Mouse (Mus musculus): Measurements from ENCODE around the gene Kcnd3. TPM values are rescaled to one million over a fixed set of nuclear protein-coding genes. Genes with fewer than 3 reads are reported as not detected.

The Kcnd3 gene
- total and polyA plus RNA-seq, 3 experiments, result 8.4 to 11.8 (median 9.0) TPM

GRCm38 (mm10) chr3:105422391-105422790 is 29.7 kb upstream of the Kcnd3 start:
- Histone ChIP-seq H3K9ac (ENCODE audit: low read depth, low read length) (no peak overlapping the region), H3K27me3 (ENCODE audit: control insufficient read depth, insufficient read depth, low read length) (no peaks in the 10 kb centered on the region), H3K36me3 (ENCODE audit: control insufficient read depth, insufficient read depth, low read length) (no peaks in the 10 kb centered on the region), H3K27ac (no peak overlapping the region), H3K4me3 (no peak overlapping the region), H3K4me1 (ENCODE audit: control insufficient read depth, insufficient read depth, low read length) (no peaks in the 10 kb centered on the region), H3K79me2 (replicated peaks; ENCODE audit: control insufficient read depth, insufficient read depth, low read length) (no peaks in the 10 kb centered on the region)
- TF ChIP-seq POLR2A (IDR thresholded peaks at IDR 0.05; ENCODE audit: insufficient read depth, low read depth, low read length), result no peak
- TF ChIP-seq CTCF (IDR thresholded peaks at IDR 0.05), result peak; percentile 40
- no peak for TF ChIP-seq EP300 (IDR thresholded peaks at IDR 0.05; ENCODE audit: insufficient read depth, low read depth, low read length)
- intact Hi-C loops (cut with DNase I), result no loop called here
- no peak for DNase-seq

DNA sequence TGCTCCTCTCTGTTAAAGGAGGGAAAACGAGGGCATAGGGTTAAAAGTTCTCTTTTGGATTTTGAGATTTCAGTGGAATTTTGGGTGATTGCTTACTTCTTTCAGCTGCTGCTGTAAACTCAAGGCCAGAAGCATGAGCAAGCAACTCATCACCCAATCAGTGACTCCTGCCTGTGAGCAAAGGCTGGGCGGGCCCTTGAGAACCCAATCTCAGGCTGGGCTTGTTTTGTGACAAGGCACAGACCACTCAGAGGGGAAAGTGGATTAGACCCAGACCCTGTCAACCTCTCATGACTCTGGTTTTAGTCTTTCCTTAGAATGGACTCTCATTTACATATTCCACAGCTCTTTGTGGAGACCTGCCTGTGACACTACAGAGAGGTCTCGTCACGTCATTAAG is 28.7 kb upstream of the Kcnd3 start:
- WGBS, result 63% methylated on average over 4 of the region's 4 CpGs
- DNase-seq, result no peak
- Histone ChIP-seq H3K36me3 (ENCODE audit: control insufficient read depth, insufficient read depth, low read length) (no peaks in the 10 kb centered on the region), H3K27ac (no peak overlapping the region), H3K4me3 (no peak overlapping the region), H3K9ac (ENCODE audit: low read depth, low read length) (no peak overlapping the region), H3K4me1 (ENCODE audit: control insufficient read depth, insufficient read depth, low read length) (no peaks in the 10 kb centered on the region), H3K27me3 (ENCODE audit: control insufficient read depth, insufficient read depth, low read length) (no peaks in the 10 kb centered on the region), H3K79me2 (replicated peaks; ENCODE audit: control insufficient read depth, insufficient read depth, low read length) (no peaks in the 10 kb centered on the region)
- intact Hi-C loops (cut with DNase I), result no loop called here
- TF ChIP-seq POLR2A (IDR thresholded peaks at IDR 0.05; ENCODE audit: insufficient read depth, low read depth, low read length) (no peak), CTCF (IDR thresholded peaks at IDR 0.05) (no peak)

GRCm38 (mm10) chr3:105428586-105428985 is 23.5 kb upstream of the Kcnd3 start:
- H3K36me3 ChIP-seq (ENCODE audit: control insufficient read depth, insufficient read depth, low read length), result no peaks in the 10 kb centered on the region
- intact Hi-C loops (cut with DNase I), result no loop called here

GRCm38 (mm10) chr3:105436383-105436782 is 15.7 kb upstream of the Kcnd3 start:
- 33% methylated on average over 2 of the region's 2 CpGs for WGBS
- Histone ChIP-seq H3K36me3 (ENCODE audit: control insufficient read depth, insufficient read depth, low read length) (no peaks in the 10 kb centered on the region), H3K27me3 (ENCODE audit: control insufficient read depth, insufficient read depth, low read length) (no peaks in the 10 kb centered on the region), H3K79me2 (replicated peaks; ENCODE audit: control insufficient read depth, insufficient read depth, low read length) (no peaks in the 10 kb centered on the region), H3K4me3 (no peak overlapping the region), H3K4me1 (ENCODE audit: control insufficient read depth, insufficient read depth, low read length) (no peaks in the 10 kb centered on the region), H3K9ac (ENCODE audit: low read depth, low read length) (no peak overlapping the region), H3K27ac (no peak overlapping the region)
- intact Hi-C loops (cut with DNase I), result no loop called here
- no peak for TF ChIP-seq EP300 (IDR thresholded peaks at IDR 0.05; ENCODE audit: insufficient read depth, low read depth, low read length)
- TF ChIP-seq CTCF (IDR thresholded peaks at IDR 0.05), result no peak
- no peak for TF ChIP-seq POLR2A (IDR thresholded peaks at IDR 0.05; ENCODE audit: insufficient read depth, low read depth, low read length)
- DNase-seq, result no peak

More at GRCm38 (mm10) chr3:105428586-105428985, 23.5 kb upstream of the Kcnd3 start:
- H3K4me1 ChIP-seq (ENCODE audit: control insufficient read depth, insufficient read depth, low read length), result no peaks in the 10 kb centered on the region
- TF ChIP-seq CTCF (IDR thresholded peaks at IDR 0.05), result no peak
- no peak for TF ChIP-seq EP300 (IDR thresholded peaks at IDR 0.05; ENCODE audit: insufficient read depth, low read depth, low read length)
- no peak for TF ChIP-seq POLR2A (IDR thresholded peaks at IDR 0.05; ENCODE audit: insufficient read depth, low read depth, low read length)
- H3K27me3 ChIP-seq (ENCODE audit: control insufficient read depth, insufficient read depth, low read length), result no peaks in the 10 kb centered on the region
- no peak overlapping the region for H3K4me3 ChIP-seq
- no peak overlapping the region for H3K27ac ChIP-seq
- H3K79me2 ChIP-seq (replicated peaks; ENCODE audit: control insufficient read depth, insufficient read depth, low read length), result no peaks in the 10 kb centered on the region
- no peak for DNase-seq
- H3K9ac ChIP-seq (ENCODE audit: low read depth, low read length), result no peak overlapping the region

GRCm38 (mm10) chr3:105436971-105437370 is 15.2 kb upstream of the Kcnd3 start:
- no peak for DNase-seq
- no peak for TF ChIP-seq CTCF (IDR thresholded peaks at IDR 0.05)
- no peak for TF ChIP-seq POLR2A (IDR thresholded peaks at IDR 0.05; ENCODE audit: insufficient read depth, low read depth, low read length)
- no peak for TF ChIP-seq EP300 (IDR thresholded peaks at IDR 0.05; ENCODE audit: insufficient read depth, low read depth, low read length)
- Histone ChIP-seq H3K4me3 (no peak overlapping the region), H3K27ac (no peak overlapping the region), H3K79me2 (replicated peaks; ENCODE audit: control insufficient read depth, insufficient read depth, low read length) (no peaks in the 10 kb centered on the region), H3K27me3 (ENCODE audit: control insufficient read depth, insufficient read depth, low read length) (no peaks in the 10 kb centered on the region), H3K36me3 (ENCODE audit: control insufficient read depth, insufficient read depth, low read length) (no peaks in the 10 kb centered on the region), H3K4me1 (ENCODE audit: control insufficient read depth, insufficient read depth, low read length) (no peaks in the 10 kb centered on the region), H3K9ac (ENCODE audit: low read depth, low read length) (no peak overlapping the region)
- WGBS, result 78% methylated on average over 11 of the region's 11 CpGs
- intact Hi-C loops (cut with DNase I), result no loop called here

- H3K27me3 ChIP-seq (ENCODE audit: control insufficient read depth, insufficient read depth, low read length), result no peaks in the 10 kb centered on the region
- intact Hi-C loops (cut with DNase I), result no loop called here
- WGBS, result 62% methylated on average over 4 of the region's 4 CpGs
- no peak for DNase-seq
- no peak overlapping the region for H3K9ac ChIP-seq (ENCODE audit: low read depth, low read length)
- no peak overlapping the region for H3K27ac ChIP-seq
- TF ChIP-seq POLR2A (IDR thresholded peaks at IDR 0.05; ENCODE audit: insufficient read depth, low read depth, low read length), result no peak
- TF ChIP-seq CTCF (IDR thresholded peaks at IDR 0.05), result 0 out of 2 replicates have a peak, but pooled peaks have one; percentile 5
- TF ChIP-seq EP300 (IDR thresholded peaks at IDR 0.05; ENCODE audit: insufficient read depth, low read depth, low read length), result no peak
- no peaks in the 10 kb centered on the region for H3K79me2 ChIP-seq (replicated peaks; ENCODE audit: control insufficient read depth, insufficient read depth, low read length)
- no peaks in the 10 kb centered on the region for H3K36me3 ChIP-seq (ENCODE audit: control insufficient read depth, insufficient read depth, low read length)
- no peak overlapping the region for H3K4me3 ChIP-seq
- no peaks in the 10 kb centered on the region for H3K4me1 ChIP-seq (ENCODE audit: control insufficient read depth, insufficient read depth, low read length)
Observed at GRCm38 (mm10) chr3:105440873-105441495, 11.1 kb upstream of the Kcnd3 start.

Measured in heart, adult 2 months (tissue).